Mouse (Mus musculus): ENCODE data around the gene Slc35f3.

DNA sequence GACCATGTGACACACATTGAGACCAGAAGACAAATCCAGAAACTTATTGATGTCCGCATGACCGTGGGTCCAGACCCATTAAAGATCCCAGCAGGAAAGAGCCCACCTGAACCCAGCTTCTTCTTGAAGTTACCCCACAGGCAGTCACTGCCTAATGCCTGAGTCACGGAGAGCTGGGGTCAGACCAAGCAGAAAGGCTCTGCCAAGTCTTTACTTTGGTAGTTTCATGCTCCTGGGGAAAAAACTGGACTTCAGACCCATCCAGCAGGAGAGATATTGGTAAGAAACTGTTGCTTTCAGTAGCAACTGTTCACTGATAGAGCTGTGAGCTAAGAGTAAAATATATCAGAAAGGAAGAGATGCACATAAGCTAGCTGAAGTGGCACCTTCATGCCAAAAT is 73.5 kb downstream of the Slc35f3 start:
- no peak for TF ChIP-seq CTCF (IDR thresholded peaks at IDR 0.05; ENCODE audit: low read depth, low read length)
- no peak for TF ChIP-seq POLR2A (IDR thresholded peaks at IDR 0.05; ENCODE audit: extremely low read depth, insufficient read depth, low read length)

All from liver, adult 2 months (tissue).